Mouse (Mus musculus): ENCODE data around the gene Grin1. TPM values are rescaled to one million over a fixed set of nuclear protein-coding genes. Genes with fewer than 3 reads are reported as not detected.

Grin1 gene
- polyA plus RNA-seq, 2 experiments: 0.34 to 1.3 TPM

DNA sequence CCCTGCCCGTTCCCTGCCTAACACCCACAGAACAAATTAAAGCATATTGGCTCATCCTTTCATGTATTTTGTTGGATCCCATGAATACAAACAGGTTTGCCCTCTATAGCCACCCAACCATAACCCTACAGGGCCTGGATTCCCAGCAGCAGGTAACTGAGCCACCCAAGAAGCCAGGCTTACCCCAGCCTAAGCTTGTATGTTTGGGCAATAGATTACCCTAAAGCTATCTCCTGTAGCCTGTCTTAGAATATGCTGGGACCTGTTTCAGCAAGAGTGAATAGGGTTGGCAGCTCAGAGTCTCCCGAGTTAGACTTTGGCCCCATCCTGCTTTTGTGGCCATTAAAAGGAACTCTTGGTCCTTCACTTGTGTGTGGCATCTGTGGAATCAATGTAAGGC lies 33.4 kb downstream of the Grin1 start:
- no peak for ATAC-seq (ENCODE audit: low FRiP score, low read depth)
- H3K27me3 ChIP-seq (ENCODE audit: control insufficient read depth, insufficient read depth, low read length): peaks cover 29% of the 10 kb centered on the region
- no peak overlapping the region for H3K4me2 ChIP-seq (replicated peaks; ENCODE audit: low read depth, low read length, severe bottlenecking)
- 80% methylated on average over 2 of the region's 2 CpGs for WGBS
- no peak overlapping the region for H3K27ac ChIP-seq (replicated peaks; ENCODE audit: low read depth, low read length)
- TF ChIP-seq POLR2A (IDR thresholded peaks at IDR 0.05; ENCODE audit: borderline replicate concordance, extremely low read depth, insufficient read depth, insufficient read length): no peak
- H3K4me1 ChIP-seq (ENCODE audit: control insufficient read depth, insufficient read depth, low read length): no peaks in the 10 kb centered on the region
- H3K4me3 ChIP-seq (replicated peaks; ENCODE audit: low read length): no peak overlapping the region
- DNase-seq (ENCODE audit: low spot score): no peak
- H3K36me3 ChIP-seq (ENCODE audit: control insufficient read depth, insufficient read depth, low read length): peaks cover 54% of the 10 kb centered on the region
- H3K9me3 ChIP-seq (ENCODE audit: control insufficient read depth, low read length): no peaks in the 10 kb centered on the region
- H3K9ac ChIP-seq (ENCODE audit: low read depth, low read length, severe bottlenecking): no peak overlapping the region

DNA sequence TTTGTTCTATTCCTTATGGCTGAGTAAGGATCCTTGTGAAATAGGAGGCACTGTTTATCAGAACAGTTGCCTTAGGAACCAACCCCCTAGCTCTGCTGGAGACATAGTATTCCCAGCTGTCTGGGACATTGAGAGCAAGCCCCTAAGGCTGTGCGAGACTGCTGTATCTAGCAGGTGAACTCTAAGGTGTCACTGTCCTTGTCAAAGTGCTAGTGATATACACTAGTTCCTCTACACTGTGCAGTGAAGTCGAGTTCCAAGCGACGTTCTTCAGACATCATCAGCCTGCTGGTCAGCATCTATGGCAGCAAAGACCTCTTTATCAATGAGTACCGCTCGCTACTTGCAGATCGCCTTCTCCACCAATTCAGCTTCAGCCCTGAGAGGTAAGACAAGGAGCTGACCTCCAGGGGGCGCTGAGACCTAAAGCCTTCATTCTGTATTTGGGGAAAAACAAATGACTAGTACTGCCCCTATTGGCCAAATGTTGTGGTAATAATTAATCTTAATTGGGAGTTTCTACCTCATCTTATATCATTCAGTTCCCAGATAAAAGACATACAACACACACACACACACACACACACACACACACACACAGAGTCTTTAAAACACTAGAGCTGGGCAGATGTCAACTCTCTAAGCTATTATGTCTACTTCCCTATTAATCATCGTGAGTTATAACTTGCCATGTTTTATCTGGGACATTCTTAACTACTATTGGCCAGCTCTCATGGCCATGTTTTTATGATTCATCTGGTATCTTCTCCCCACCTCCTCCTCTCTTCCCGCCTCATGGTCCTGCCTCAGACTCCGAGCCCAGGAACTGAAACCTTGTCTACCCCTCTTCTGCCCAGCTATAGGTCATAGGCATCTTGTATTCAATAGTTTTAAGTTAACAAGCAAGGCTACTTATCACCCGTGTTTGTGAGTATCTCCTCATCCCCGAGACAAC lies 39.8 kb downstream of the Grin1 start:
- DNase-seq (ENCODE audit: low spot score): peak; percentile 81
- no peak overlapping the region for H3K9ac ChIP-seq (ENCODE audit: low read depth, low read length, severe bottlenecking)
- peak; percentile 30; the same call in 1 of the 2 replicates for ATAC-seq (ENCODE audit: low FRiP score, low read depth)
- H3K36me3 ChIP-seq (ENCODE audit: control insufficient read depth, insufficient read depth, low read length): peaks cover 98% of the 10 kb centered on the region
- no peaks in the 10 kb centered on the region for H3K27me3 ChIP-seq (ENCODE audit: control insufficient read depth, insufficient read depth, low read length)
- no peak for TF ChIP-seq POLR2A (IDR thresholded peaks at IDR 0.05; ENCODE audit: borderline replicate concordance, extremely low read depth, insufficient read depth, insufficient read length)
- no peak overlapping the region for H3K27ac ChIP-seq (replicated peaks; ENCODE audit: low read depth, low read length)
- no peaks in the 10 kb centered on the region for H3K4me1 ChIP-seq (ENCODE audit: control insufficient read depth, insufficient read depth, low read length)
- WGBS: 67% methylated on average over 13 of the region's 13 CpGs
- no peak overlapping the region for H3K4me2 ChIP-seq (replicated peaks; ENCODE audit: low read depth, low read length, severe bottlenecking)
- H3K4me3 ChIP-seq (replicated peaks; ENCODE audit: low read length): no peak overlapping the region
- no peaks in the 10 kb centered on the region for H3K9me3 ChIP-seq (ENCODE audit: control insufficient read depth, low read length)

DNA sequence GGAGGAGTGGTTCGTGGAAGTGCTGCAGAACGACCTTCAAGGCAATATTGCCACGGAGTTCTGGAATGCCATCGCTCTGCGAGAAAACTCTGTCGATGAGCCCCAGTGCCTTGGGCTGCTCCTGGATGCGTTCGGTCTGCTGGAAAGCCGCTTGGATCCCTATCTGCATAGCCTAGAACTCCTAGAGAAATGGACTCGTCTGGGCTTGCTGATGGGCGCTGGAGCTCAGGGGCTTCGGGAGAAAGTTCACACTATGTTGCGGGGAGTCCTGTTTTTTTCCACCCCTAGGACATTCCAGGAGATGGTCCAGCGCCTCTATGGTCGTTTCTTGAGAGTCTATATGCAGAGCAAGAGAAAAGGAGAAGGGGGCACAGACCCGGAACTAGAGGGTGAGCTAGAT lies 46.0 kb downstream of the Grin1 start:
- Histone ChIP-seq H3K4me2 (replicated peaks; ENCODE audit: low read depth, low read length, severe bottlenecking) (peak overlapping the region; percentile 87), H3K4me1 (ENCODE audit: control insufficient read depth, insufficient read depth, low read length) (peaks cover 14% of the 10 kb centered on the region), H3K4me3 (replicated peaks; ENCODE audit: low read length) (peak overlapping the region; percentile 88), H3K9ac (ENCODE audit: low read depth, low read length, severe bottlenecking) (peak overlapping the region; percentile 84), H3K27me3 (ENCODE audit: control insufficient read depth, insufficient read depth, low read length) (no peaks in the 10 kb centered on the region), H3K9me3 (ENCODE audit: control insufficient read depth, low read length) (no peaks in the 10 kb centered on the region), H3K36me3 (ENCODE audit: control insufficient read depth, insufficient read depth, low read length) (peaks cover 73% of the 10 kb centered on the region), H3K27ac (replicated peaks; ENCODE audit: low read depth, low read length) (no peak overlapping the region)
- 33% methylated on average over 16 of the region's 16 CpGs for WGBS
- DNase-seq (ENCODE audit: low spot score) (no peak), ATAC-seq (ENCODE audit: low FRiP score, low read depth) (no peak)
- TF ChIP-seq POLR2A (IDR thresholded peaks at IDR 0.05; ENCODE audit: borderline replicate concordance, extremely low read depth, insufficient read depth, insufficient read length): no peak

DNA sequence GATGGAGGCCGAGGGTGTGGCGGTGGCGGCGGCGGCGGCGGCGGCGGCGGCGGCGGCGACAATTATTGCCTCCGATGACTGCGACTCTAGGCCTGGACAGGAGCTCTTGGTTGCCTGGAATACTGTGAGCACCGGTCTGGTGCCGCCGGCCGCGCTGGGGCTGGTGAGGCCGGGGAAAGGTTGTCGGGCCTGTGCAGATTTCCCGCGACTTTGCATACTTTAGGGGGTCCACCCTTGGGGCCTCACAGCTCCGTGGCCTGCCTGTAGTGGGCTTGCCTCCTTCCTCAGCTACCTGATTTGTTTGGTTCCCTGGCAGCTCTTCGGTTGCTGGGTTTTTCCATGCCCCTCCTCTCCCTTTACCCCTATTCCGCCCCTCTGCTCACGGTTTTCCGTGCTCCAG lies 46.5 kb downstream of the Grin1 start:
- Histone ChIP-seq H3K27ac (replicated peaks; ENCODE audit: low read depth, low read length) (peak overlapping the region; percentile 58; the same call in 1 of the 2 replicates), H3K4me3 (replicated peaks; ENCODE audit: low read length) (peak overlapping the region; percentile 88), H3K4me2 (replicated peaks; ENCODE audit: low read depth, low read length, severe bottlenecking) (peak overlapping the region; percentile 87), H3K36me3 (ENCODE audit: control insufficient read depth, insufficient read depth, low read length) (peaks cover 68% of the 10 kb centered on the region), H3K9me3 (ENCODE audit: control insufficient read depth, low read length) (no peaks in the 10 kb centered on the region), H3K27me3 (ENCODE audit: control insufficient read depth, insufficient read depth, low read length) (no peaks in the 10 kb centered on the region), H3K4me1 (ENCODE audit: control insufficient read depth, insufficient read depth, low read length) (peaks cover 14% of the 10 kb centered on the region), H3K9ac (ENCODE audit: low read depth, low read length, severe bottlenecking) (peak overlapping the region; percentile 84)
- WGBS: 0% methylated on average over 18 of the region's 29 CpGs
- TF ChIP-seq POLR2A (IDR thresholded peaks at IDR 0.05; ENCODE audit: borderline replicate concordance, extremely low read depth, insufficient read depth, insufficient read length): no peak
- DNase-seq (ENCODE audit: low spot score) (no peak), ATAC-seq (ENCODE audit: low FRiP score, low read depth) (peak; percentile 50)

DNA sequence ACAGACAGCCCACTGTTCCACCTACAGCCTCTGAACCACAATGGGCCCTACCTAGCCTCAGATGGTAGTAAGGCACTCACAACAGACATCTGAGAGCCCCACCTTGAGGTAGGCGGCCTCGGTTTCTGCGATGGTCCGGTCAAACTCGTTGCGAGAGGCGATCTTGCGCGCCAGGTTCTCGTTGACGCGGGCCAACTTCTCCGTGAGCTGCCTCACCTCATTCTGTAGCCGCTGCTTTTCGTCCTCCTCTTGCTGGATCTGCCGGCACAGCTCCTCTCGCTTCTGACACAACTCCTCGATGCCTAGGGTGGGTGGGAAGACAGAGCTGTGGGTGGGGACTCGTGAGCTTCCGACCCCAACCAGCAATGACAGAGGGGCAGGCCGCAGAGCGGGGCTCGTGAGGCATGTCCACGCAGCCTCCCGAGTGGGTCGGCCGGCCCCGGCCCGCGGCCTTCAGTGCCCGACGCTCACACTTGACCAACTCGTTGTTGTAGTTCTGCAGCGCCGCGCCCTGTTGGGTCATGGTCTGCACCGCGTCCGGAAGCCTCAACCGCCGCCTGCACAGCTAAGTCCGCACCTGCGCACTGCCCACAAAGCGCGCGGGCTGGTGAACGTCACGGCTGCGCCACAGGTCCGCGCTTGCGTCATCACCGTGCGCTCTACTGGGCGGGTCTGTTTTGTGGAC lies 47.0 kb downstream of the Grin1 start, which contains the start of the genes Ssna1 and Anapc2:
Gene Ssna1, minus strand, starts transcription at position 612 of the 685 bp plus-strand sequence.
Gene Anapc2, plus strand, starts transcription at position 652 of the 685 bp plus-strand sequence.
- peak within 1 kb of the TSS; percentile 90 for H3K4me2 ChIP-seq (replicated peaks; ENCODE audit: low read depth, low read length, severe bottlenecking)
- H3K36me3 ChIP-seq (ENCODE audit: control insufficient read depth, insufficient read depth, low read length): peaks cover 63% of the 10 kb centered on the region
- peak; percentile 97 for ATAC-seq (ENCODE audit: low FRiP score, low read depth)
- H3K27ac ChIP-seq (replicated peaks; ENCODE audit: low read depth, low read length): peak within 1 kb of the TSS; percentile 81
- peak; percentile 97 for DNase-seq (ENCODE audit: low spot score)
- peak within 1 kb of the TSS; percentile 88 for H3K4me3 ChIP-seq (replicated peaks; ENCODE audit: low read length)
- H3K9ac ChIP-seq (ENCODE audit: low read depth, low read length, severe bottlenecking): peak within 1 kb of the TSS; percentile 84
- peak; percentile 77; the same call in 1 of the 2 replicates for TF ChIP-seq POLR2A (IDR thresholded peaks at IDR 0.05; ENCODE audit: borderline replicate concordance, extremely low read depth, insufficient read depth, insufficient read length)
- H3K9me3 ChIP-seq (ENCODE audit: control insufficient read depth, low read length): no peaks in the 10 kb centered on the region
- peaks cover 14% of the 10 kb centered on the region for H3K4me1 ChIP-seq (ENCODE audit: control insufficient read depth, insufficient read depth, low read length)
- WGBS: under 1% methylated on average over 52 of the region's 55 CpGs
- no peaks in the 10 kb centered on the region for H3K27me3 ChIP-seq (ENCODE audit: control insufficient read depth, insufficient read depth, low read length)
